Mouse (Mus musculus): ENCODE data around the gene Rgs10.
"Not testable (repeated sequence)": the region's sequence is repeated elsewhere in the genome, so short reads cannot be mapped to it uniquely, and the experiment has no call there.

The Rgs10 gene

DNA sequence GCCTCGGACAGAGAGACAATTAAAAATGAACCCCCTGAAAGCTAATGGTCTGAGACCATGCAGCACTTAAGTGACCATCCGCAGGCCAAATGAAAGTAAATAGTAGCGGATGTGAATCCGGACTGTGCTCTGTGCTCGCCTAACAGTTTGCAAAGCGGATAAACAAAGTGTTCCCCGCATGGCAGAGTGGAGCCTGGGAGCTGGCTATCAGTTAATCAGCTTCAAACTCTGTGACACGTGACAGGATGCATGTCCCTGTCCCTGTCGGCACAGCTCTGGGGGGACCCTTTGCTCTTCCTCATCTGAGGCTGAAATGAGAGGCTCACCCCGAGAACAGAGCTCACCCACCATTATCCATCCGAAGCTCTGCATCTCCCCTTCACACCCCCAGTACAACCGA, 49.2 kb downstream of the Rgs10 start:
- peak; percentile 64 for DNase-seq

DNA sequence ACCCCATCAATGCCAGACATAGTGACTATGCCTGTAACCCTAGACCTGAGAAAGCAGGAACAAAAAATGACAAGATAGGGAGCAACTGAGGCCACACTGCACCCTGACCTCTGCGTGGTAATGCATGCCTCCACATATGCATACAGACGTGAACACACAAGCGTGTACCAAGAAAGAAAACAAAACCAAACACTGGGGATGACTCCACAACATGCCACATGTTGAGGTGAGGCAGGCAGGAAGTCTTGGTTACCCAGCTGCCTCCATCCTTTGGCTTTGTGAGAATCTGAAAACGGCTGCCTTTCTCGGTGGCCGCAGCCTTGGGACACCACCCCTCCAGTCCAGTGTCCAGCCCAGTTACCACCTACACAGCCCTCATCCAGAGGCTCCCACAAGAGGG, 49.7 kb downstream of the Rgs10 start:
- DNase-seq, result no peak

DNA sequence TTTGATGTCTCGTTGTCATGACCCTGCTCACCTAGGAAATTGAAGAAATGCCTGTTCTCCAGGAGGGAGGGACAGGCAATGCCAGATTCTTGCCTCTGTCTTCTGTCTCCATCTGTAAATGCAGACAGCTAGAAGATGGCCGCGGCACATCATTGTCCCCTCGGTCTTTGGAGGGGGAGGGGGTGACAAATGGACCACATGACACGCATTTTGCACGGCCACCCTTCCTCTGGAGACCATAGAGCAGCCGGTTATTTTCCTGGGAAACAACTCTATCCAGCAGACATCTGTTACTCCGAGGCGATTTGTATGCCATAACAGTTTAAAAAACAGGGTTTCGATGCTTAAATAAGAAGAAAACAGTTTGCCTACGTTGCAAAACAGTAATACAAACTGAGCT, 51.9 kb downstream of the Rgs10 start:
- peak; percentile 66 for DNase-seq

DNA sequence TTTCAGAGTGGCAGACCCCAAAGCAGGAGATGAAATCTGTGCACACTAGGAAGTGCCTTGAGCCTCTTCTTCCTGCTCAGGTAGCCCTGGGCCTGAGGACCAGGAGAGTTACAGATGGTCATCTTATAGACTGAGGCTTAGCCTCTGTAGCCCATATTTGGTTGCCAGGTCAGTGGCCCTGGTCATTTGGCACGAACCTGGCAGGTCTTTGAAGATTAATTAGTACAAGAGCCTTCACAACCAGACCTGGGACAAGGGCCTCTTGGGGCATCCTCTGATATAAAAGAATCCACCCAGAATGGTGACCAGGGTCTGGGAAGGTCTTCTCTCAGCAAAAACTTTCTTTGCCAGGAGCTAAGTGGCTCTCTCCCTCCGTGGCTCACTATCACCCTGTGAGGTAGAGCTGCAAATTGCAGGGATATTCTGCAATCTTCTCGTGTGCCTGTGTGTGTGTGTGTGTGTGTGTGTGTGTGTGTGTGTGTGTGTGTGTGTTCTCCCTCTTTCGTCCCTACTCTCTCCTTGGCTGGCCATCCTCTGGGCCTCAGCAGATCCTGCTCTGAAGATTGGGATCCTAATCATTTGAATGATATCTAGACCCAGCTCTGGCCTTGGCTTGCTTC, 53.4 kb downstream of the Rgs10 start:
- peak; percentile 71 for DNase-seq

DNA sequence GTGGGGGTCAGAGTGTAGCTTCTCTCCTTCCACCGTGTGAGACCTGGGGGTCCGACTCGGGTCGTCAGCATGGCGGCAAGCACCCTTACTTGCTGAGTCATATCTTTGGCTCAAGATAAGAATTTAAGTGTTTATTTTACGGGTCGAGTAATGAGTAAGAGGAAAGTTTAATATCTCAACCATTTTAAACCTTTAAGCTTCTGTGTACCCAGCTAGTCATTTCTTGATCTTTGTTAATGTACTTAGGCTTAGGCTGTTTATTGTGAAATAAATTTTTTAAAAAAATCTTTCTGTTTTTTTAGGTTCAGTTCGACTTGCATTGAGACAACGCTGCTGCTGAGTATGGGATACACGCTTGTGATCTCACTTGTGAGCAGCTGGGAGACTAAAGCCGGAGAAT, 54.0 kb downstream of the Rgs10 start:
- no peak for DNase-seq

DNA sequence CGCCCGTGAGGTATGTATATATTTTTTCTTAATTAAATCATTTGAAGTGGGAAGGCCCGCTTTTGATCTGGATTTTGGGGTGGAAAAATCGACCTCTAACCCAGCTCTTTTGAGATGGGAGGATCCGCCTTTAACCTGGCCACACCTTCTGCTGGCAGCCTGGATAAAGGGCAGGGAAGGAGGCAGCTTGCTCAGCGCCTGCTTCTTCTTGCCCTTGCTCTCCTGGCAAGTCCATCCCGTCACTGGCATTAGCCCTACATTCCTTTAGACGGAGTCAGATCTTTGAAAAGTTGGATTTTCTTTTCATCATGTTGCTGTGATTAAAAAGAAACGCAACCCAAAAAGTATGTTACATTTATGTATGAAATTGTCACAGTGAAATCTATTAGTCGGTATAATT, 54.8 kb downstream of the Rgs10 start:
- peak; percentile 49 for DNase-seq

DNA sequence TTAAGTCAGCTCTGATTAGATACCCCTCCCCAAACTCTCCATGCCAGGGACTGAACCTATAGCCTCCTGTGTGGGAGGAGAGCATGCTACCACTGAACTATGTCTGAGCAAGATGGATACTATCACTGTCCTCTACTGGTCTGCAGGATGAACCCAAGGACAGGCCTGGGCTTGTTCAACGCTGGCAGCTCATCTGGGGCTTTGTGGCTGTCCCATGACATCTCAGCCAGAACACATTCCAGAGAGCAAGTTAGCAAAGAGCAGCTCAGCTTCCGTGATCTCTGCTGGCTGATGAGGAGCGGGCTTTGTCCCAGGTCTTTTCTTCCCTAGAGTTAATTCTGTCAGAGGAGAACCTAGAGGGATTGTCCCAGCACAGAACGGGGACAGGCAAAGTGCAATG, 55.6 kb downstream of the Rgs10 start:
- peak; percentile 53 for DNase-seq

DNA sequence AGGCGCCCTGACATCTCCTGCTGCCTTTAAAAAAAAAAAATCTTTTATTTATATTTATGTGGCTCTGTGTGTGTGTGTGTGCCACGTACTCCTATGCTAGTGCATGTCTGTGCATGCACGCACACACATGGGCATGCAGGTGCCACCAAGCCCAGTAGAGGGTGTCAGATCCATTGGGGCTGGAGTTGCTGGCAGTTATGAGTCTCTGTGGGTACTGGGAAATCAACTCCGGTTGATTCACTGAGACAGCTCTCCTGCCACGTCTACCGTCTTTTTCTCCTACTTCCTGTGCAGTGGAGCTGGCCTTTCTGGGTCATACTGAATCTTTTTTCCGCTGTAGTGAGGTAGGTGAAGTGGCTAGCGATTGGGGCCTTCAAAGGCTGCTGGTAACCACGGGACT, 58.8 kb downstream of the Rgs10 start:
- no peak for DNase-seq

DNA sequence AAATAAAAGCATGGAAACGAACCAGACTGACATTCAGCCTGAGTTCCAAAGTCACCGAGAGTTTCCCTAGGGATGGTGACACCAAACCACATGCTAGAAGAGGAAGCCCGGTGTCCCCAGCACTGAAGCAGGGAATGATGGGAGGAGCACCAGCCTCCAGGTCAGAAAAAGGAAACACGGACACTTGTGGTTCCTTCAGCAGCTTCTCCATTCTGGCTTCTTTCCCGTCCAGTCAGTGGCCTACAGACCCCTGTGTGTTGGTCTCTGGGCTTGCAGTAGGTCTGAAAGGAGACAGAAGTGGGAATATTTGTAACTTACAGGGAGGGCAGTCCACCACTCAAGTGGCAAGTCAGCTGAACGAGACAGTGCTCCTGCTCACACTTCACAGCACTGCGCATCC, 59.4 kb downstream of the Rgs10 start:
- no peak for DNase-seq

DNA sequence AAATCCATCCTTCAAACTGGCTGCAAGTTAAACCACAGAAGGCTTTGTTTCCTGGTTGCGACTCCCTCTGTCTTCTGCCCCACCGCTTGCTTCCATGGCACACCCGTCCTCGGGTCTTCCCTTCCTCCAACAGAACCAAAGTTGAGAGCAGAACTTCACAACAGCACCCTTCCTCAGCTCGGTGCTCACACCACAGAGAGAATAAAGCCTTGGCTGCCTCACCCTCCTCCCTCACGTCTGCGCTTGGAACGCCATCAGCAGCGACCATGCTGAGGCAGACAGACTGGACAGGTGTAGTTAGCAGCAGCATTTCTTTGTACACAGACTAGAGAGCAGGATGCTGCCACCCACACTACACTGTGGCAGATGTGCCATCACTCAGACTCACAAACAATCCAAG, 59.8 kb downstream of the Rgs10 start:
- no peak for DNase-seq

DNA sequence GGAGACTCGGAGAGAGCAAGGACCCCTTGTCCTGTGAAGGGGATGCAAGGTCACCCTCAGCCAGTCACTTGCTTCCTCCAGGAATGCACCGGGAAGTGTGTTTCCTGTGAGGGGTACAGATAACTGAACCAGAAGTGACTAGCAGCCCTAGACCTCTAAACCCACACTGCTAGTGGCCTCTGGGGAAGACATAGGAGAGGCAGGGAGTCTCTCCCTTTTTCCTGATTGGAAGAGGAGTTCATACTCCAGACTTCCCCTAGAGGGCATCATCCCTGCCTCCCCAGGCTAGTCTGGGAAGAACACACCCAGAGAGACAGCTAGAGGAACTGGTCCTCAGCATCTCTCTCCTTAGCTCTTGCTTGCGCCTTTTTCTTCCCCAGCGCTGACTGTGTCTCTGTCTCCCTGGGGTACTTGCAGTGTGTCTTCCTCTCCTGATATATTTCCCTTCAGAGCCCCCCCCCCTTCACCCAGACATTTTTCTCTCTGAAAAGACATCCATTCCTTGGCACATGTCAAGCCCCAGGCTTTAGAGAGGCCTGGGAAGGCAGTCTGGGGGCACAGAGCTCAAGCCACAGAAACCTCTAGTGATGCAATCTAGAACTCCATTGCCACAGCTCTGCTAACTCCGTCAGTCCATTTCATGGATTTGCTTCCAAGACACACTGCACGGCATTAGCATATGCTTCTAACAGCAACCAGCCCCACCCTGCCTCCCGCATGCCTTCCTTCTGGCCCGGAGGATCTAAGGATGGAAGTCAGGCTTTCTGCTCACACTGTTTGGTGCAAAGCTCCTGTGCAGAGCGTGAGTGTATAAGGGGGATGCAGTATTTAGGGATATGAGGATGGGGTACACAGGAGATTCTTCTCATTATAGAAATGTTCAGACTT, 61.4 kb downstream of the Rgs10 start:
- peak; percentile 69 for DNase-seq

DNA sequence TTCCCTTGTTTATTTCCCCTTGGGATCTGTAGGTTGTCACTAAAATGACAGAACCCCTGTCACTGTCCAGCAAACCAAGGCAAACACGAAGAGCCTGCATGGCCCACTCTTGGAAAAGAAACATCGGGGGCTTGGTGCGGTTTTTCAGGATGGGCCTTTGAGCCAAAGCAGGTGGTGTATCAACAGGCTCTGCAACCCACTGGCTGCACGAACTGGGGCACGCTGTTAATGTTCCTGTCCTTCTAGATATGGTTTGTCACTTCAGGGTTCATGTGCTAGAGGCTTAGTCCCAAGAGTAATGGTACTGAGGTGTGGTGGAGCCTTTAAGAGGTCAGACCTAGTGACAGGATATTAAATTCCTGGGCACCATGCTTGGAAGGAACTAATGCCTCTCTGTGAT, 63.1 kb downstream of the Rgs10 start:
- no peak for DNase-seq

DNA sequence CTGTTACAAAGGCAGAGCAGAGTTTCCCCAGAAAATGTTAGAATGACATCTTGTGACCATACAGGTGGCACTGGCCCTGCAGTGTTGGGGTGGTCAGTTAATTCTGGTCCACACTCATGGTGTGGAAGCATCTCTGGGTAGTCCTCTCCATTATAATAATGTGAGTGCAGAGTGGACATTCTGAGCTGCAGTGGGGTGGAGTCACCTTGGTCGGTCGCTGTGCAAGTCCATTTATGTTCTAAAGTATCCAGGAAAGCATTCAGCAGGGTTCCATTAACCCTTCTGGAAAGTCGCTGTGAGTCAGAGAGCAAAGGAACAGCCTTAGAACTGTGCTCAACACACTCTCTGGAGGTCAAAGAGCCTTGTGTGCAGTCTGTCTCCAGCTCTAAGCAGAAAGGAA, 65.8 kb downstream of the Rgs10 start:
- no peak for DNase-seq

DNA sequence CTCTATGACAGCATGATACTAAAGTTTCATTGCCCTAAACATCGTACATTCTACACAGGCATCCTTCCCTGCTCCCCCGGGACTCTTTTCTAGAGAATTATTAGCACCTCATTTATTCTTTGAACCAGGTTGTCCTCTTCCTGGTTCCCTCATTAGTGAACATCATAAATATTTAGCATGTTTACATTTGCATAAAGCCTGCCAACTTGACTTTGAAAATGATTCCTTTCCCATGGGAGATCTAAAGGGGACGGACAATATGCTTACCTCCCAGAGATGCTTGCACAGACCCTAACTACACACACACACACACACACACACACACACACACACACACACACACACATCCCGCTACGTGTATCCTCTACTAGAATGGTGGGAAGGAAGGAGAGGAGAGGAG, 67.4 kb downstream of the Rgs10 start:
- DNase-seq, result no peak

DNA sequence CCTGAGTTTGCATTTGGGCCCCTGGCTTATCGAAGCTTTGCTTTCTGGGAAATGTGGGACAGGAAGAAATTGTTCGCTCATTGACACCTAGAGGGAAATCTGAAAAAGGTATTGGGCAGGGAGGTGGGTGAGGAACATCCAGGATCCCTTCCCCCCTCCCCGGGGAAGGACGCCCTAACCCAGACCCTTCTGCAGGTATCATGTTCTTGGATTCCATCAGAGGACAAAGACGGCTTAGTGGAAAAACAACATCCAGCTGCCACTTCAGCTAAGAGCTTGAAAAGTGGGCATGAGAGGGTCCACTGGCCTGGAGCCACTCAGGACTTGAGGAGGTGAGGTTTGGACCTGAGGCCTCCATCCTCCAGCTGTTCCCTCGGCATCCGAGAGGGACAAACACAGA, 68.2 kb downstream of the Rgs10 start:
- DNase-seq, result no peak

DNA sequence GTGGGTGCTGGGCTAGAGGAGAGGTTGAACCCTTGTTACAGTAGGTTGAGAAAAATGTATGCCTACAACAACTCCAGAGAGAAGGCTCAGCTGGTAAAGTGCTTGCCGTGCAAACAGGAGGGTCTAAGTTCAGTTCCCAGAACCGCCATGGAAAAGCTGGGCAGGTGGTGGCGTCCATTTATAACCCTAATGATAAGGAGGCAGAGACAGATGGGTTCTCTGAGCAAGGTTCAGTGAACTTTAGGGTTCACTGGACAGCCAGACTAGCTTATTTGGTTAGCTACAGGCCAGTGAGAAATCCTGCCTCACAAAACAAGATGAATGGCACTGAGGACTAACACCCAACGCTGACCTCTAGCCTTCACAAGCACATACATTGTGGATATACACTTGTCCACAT, 68.8 kb downstream of the Rgs10 start:
- DNase-seq, result no peak

DNA sequence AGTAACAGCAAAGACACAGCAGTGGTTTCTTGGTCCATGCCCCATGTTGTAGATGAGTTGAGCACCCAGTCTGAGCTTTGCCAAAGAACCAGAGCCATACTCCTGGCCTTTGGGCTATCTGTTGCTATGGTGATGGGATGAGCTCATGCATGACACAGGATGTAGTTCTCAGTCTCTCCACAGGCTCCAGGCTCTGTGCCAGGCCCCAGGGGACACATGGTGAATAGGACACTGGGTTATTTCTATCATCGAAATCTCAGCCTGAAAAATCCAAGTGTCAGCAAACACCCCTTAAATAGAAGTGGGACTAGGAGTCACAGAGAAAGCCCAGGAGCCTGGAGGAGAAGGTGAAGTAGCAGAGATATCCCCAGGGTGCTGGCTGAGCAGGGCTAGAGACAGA, 70.0 kb downstream of the Rgs10 start:
- DNase-seq, result peak; percentile 91

DNA sequence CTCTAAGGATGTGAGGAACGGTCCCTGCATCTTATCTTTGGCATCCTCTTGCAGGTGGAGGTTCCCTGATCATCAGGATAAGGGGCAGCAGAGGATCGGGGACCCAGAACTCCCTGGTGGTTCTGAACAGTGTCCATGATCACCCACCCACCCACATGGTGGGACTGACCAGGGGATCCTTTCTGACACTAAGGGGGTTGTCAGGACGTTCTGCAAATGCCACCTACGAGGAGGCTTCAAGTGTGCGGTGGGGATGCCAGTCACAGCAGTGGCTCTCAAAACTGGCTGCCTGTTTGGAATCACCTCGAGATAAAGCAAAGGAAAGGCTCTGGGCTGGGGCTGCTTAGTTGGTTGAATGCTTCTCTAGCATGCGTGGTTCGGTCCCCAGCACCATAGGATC, 71.6 kb downstream of the Rgs10 start:
- no peak for DNase-seq

DNA sequence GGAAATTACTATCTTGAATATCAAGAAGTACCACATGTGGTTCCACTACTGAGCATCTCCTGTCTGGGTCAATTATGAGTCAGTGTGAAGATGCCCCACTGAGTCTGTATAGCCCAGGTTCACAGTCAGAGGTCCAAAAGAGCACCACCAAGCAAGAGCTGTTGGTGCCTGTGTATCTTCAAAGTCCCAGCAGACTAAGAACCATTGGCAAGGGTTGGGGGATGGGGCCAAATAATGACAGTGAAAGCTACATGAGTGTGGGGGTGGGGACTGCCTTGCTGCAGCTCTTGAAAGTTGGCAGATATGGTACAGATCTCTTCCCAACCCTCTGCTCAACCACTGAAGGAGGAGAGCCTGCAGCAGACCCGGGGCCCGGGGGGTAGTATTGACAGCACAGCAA, 72.0 kb downstream of the Rgs10 start:
- DNase-seq, result no peak

DNA sequence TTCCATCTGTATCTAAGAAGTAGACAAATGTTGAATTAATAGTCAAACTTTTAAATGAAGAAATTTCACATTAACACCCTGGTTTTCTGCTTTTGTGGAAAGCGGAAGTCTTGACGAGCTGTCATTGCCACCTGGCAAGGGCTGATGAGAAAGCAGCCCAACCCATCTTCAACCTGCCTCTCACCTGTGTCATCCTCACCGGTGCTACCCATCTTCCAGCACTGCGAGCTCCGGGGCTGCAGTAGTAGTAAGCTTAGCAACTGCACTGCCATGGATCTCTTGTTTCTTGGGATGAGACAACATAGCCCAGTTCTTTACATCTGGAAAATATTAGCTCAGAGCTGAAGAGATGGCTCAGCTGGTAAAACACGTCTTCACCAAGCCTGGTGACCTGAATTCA, 72.9 kb downstream of the Rgs10 start:
- DNase-seq, result no peak

DNA sequence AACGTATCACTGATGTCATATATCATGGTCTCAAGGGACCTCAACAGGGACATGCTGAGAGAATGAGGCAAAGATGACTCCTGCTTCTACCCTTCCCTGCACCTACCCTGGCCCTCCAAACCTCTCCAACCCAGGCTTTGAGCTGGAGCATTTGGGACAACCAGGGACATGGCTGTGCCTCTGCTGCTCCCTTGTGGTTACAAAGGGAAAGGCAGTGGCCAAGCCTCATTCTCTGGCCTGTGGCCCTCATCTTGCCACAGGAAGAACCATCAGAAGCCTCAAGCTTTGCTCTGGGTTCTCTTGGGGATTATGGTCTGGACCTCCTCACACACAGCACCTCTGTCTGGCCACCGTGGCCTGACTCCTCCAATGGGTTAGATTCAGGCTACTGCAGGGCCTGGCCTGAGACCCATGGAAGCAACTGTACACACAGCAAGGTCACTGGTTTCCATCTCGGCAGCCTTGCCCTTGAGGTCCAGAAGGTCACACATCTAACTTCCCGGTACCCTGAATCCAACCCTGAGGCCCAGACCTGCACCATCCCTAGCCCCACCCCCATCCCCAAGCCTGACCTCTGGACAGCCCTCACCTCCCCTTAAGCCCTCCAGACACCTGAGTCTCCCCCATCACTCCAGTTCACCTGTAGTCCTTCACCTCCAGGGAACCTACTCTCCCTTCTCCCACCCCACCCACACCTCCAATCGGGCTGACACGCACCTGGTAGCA, 73.5 kb downstream of the Rgs10 start:
- peak; percentile 91 for DNase-seq

DNA sequence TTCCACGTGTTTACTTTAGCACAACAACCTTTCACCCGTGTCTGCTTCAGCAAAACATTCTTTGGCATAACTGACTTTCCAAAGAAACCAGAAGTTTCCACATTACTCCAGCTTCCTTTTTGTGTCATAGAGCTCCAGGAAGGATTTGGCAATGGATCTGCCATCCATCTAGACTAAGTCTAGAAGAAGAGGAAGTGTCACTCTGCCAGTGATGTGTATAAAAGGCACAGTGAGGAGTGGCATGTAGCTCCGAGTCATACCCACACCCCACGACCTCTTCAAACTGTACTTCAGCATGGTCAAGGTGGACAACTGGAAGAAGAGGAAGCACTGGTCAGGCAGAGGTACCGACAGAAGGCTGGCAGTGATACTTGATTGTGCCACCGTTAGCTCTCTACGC, 74.1 kb downstream of the Rgs10 start:
- DNase-seq, result peak; percentile 43

DNA sequence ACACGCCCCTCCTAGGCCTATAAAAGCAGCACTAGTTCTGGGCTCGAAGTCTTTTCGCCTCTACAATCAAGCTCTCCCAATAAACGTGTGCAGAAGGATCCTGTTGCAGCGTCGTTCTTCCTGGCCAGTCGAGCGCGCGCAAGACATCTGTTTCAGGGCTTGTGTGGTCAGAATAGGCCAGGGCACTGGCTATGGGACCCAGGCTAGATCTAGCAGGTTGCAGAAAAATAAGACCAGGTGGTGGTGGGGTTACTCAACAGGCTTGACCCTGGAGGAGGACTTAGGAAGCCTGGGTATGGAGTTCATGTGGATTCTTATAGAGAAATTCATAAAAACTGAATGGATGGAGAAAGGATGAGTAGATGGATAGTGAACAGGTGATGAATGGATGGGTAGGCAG, 75.9 kb downstream of the Rgs10 start:
- DNase-seq, result not testable (repeated sequence)

DNA sequence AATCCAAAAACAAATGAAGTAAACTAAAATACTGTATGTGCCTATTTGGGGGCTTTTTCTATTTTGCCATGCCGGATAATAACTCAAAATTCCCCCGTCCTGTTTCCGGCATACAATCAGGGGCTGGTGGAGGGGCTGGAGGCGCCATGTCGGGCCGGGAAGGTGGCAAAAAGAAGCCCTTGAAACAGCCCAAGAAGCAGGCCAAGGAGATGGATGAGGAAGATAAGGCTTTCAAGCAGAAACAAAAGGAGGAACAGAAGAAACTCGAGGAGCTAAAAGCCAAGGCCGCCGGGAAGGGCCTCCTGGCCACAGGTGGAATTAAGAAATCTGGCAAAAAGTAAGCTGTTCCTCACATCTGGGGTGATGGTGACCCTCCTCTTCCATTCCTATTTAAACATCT, 78.2 kb downstream of the Rgs10 start:
- DNase-seq, result not testable (repeated sequence)
